Comparison of ENCODE assay signal across 30 mouse cellular contexts in the genomic region with DNA sequence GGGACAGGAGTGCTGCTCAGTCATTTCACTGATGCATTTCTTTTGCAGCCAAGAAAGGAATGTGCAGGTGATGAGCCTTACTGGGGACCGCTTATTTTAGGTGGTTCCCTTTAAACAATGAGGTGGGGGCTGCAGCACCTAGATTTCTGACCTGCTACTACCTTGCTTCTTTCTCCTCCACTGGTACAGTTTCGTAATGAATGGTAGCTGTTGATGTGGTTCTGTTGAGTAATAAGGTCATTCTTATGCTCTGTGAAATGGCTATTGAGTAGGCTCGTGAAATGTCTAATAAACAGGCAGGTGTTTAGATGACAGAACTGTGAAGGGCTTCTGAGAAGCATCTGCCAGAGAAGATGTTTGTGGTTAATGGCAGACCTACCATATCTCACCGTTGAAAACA. TPM values are rescaled to one million over a fixed set of nuclear protein-coding genes. Genes with fewer than 3 reads are reported as not detected.
A peak's percentile ranks its signal among the peaks of the same experiment; 100 is the strongest.
DNase-seq lines count a peak whose midpoint lies in the region; ATAC-seq lines count a peak whose summit lies in the region.
"Had no signal": no experiment of that assay in that cellular context is flagged by ENCODE, and none has a peak within 500 bp of the region (broad histone marks: within the 10 kb centered on the region; RNA-seq: fewer than 3 reads in every experiment).

No protein-coding gene starts in this region.

- no peak overlapping the region for H3K4me2 ChIP-seq in liver, embryonic 11.5 days
- H3K4me2 ChIP-seq: embryonic facial prominence, embryonic 13.5 days; forebrain, embryonic 12.5 days; hindbrain, embryonic 14.5 days; intestine, embryonic 15.5 days; liver, embryonic 15.5 days; lung, embryonic 14.5 days; midbrain, embryonic 11.5 days; neural tube, embryonic 12.5 days; stomach, embryonic 15.5 days had no signal

- H3K4me3 ChIP-seq in liver, embryonic 11.5 days (ENCODE audit: low read depth, low read length): no peak overlapping the region
- H3K4me3 ChIP-seq: embryonic facial prominence, embryonic 13.5 days; erythroblast, embryonic 14.5 days; forebrain, embryonic 12.5 days; heart, embryonic 10.5 days; intestine, embryonic 15.5 days; liver, embryonic 15.5 days; neural tube, embryonic 12.5 days; stomach, embryonic 15.5 days had no signal

- H3K9ac ChIP-seq in liver, embryonic 11.5 days (ENCODE audit: low read depth, low read length): no peak overlapping the region
- H3K9ac ChIP-seq: embryonic facial prominence, embryonic 13.5 days; forebrain, embryonic 12.5 days; hindbrain, embryonic 14.5 days; intestine, embryonic 15.5 days; liver, embryonic 15.5 days; lung, embryonic 14.5 days; neural tube, embryonic 12.5 days; stomach, embryonic 15.5 days had no signal

- WGBS in liver, embryonic 11.5 days: 73% methylated on average over 4 of the region's 4 CpGs

- no peaks in the 10 kb centered on the region for H3K27me3 ChIP-seq in liver, embryonic 11.5 days (replicated peaks; ENCODE audit: control insufficient read depth, insufficient read depth, low read length)
- H3K27me3 ChIP-seq: embryonic facial prominence, embryonic 13.5 days; intestine, embryonic 15.5 days; liver, embryonic 15.5 days; stomach, embryonic 15.5 days had no signal

- no peak overlapping the region for H3K27ac ChIP-seq in liver, embryonic 11.5 days (ENCODE audit: low read depth, low read length)
- H3K27ac ChIP-seq: embryonic facial prominence, embryonic 13.5 days; forebrain, embryonic 12.5 days; heart, embryonic 10.5 days; hindbrain, embryonic 14.5 days; intestine, embryonic 15.5 days; kidney, postnatal 0 days; liver, embryonic 15.5 days; neural tube, embryonic 12.5 days; stomach, embryonic 15.5 days had no signal

- H3K36me3 ChIP-seq in liver, embryonic 11.5 days (ENCODE audit: control insufficient read depth, insufficient read depth, low read length): no peaks in the 10 kb centered on the region
- H3K36me3 ChIP-seq: embryonic facial prominence, embryonic 13.5 days; forebrain, embryonic 12.5 days; heart, embryonic 10.5 days; intestine, embryonic 15.5 days; liver, embryonic 15.5 days; neural tube, embryonic 12.5 days; stomach, embryonic 15.5 days had no signal

- peak; percentile 71 for ATAC-seq in CD4-positive, CD25-positive, alpha-beta regulatory T cell, adult 4 months
- ATAC-seq in common myeloid progenitor, adult 5-6 weeks (replicated peaks; ENCODE audit: low read depth, poor library complexity, severe bottlenecking): 0 out of 2 replicates have a peak, but pooled peaks have one; percentile 22
- ATAC-seq in megakaryocyte progenitor cell, adult 5-6 weeks (replicated peaks; ENCODE audit: poor library complexity): peak; percentile 51
- ATAC-seq in liver, embryonic 11.5 days (replicated peaks; ENCODE audit: low FRiP score): no peak
- ATAC-seq: intestine, embryonic 15.5 days; midbrain, embryonic 16.5 days had no signal

- H3K4me1 ChIP-seq in liver, embryonic 11.5 days (replicated peaks; ENCODE audit: control insufficient read depth, insufficient read depth, low read length): no peaks in the 10 kb centered on the region
- H3K4me1 ChIP-seq: forebrain, embryonic 12.5 days; liver, embryonic 15.5 days; neural tube, embryonic 12.5 days; stomach, embryonic 15.5 days had no signal

- H3K9me3 ChIP-seq in liver, embryonic 11.5 days (ENCODE audit: control insufficient read depth, low read length): no peaks in the 10 kb centered on the region
- H3K9me3 ChIP-seq: embryonic facial prominence, embryonic 13.5 days; forebrain, embryonic 12.5 days; heart, embryonic 10.5 days; intestine, embryonic 15.5 days; liver, embryonic 15.5 days; neural tube, embryonic 12.5 days; stomach, embryonic 15.5 days had no signal

- peak; percentile 72 for DNase-seq in CD4-positive helper T cell, adult 2 months (ENCODE audit: low read depth, low spot score)
- no peak for DNase-seq in layer of hippocampus, postnatal 36 days
- DNase-seq in liver, embryonic 11.5 days (ENCODE audit: low spot score): no peak
- DNase-seq in kidney, postnatal 25 days: no peak
- DNase-seq: adrenal gland, adult 2 months; adrenal gland, postnatal 36 days; cerebellum, adult 11 months; cerebellum, adult 9-11 months; gastrocnemius, postnatal 14 days; kidney, adult 2 months; liver; lung, embryonic 14.5 days; lung, postnatal 14 days; right cerebral cortex, postnatal 4 days; thymus, postnatal 4 days had no signal

RNA-seq across cellular contexts. Expression of gene Ets1, which starts 25.5 kb away (rescaled TPM):
- 1,000 to 10,000 TPM in 1 of 2 experiments, 100 to 1,000 TPM in 1; 800 to 1,019 TPM for polyA plus RNA-seq in CD4-positive, CD25-positive, alpha-beta regulatory T cell, adult 4 months (2017; shearing (Covaris generic))
- 6.4 and 8.4 TPM in 2 replicates for total RNA-seq in common myeloid progenitor, adult 5-6 weeks (2017)
- total RNA-seq in megakaryocyte progenitor cell, adult 5-6 weeks (2015): 5.4 and 6.8 TPM in 2 replicates
- 12.6 and 16.3 TPM in 2 replicates for total RNA-seq in megakaryocyte progenitor cell, adult 5-6 weeks (2017)
- 10 to 100 TPM; 10.6 to 11.3 TPM for total RNA-seq in layer of hippocampus, postnatal 36 days (2021)
- 31.4 and 35.8 TPM in 2 replicates for polyA plus RNA-seq in liver, embryonic 11.5 days (2014; fragmentation: Nextera tagmentation; extraction: Ambion mirVana)
